Mouse (Mus musculus) granulocyte monocyte progenitor cell, adult 5-6 weeks (primary cell): Measurements from ENCODE around the gene Npy4r. TPM values are rescaled to one million over a fixed set of nuclear protein-coding genes. Genes with fewer than 3 reads are reported as not detected.

Experiments used
- ATAC-seq: replicated peaks from 2 replicates; pipeline ENCODE4 v1.8.0; 2016; ENCODE audit warnings: mild to moderate bottlenecking, moderate TSS enrichment, inconsistent platforms; ENCODE audit not compliant: poor library complexity, severe bottlenecking
- total RNA-seq, 2 experiments: library from RNA; stranded (forward) in 1 of 2; stranded (reverse) in 1 of 2; fragments of 200-712, 200-1000 nt in 1 of 2; fragments of >200 nt in 1 of 2; fragmentation: Nextera tagmentation in 1 of 2; gene quantifications; 2 replicates each; pipeline ENCODE4 v1.2.3; 2014 to 2017

Npy4r gene
- not detected in 2 replicates for total RNA-seq (2014; fragmentation: Nextera tagmentation)
- total RNA-seq (2017): not detected in 2 replicates

- peak; percentile 70 for ATAC-seq
Observed at GRCm38 (mm10) chr14:34152342-34152741, at the start of gene Npy4r. Gene Npy4r (minus strand): TSS chr14:34152489.

- ATAC-seq: peak; percentile 83
Observed at GRCm38 (mm10) chr14:34201231-34202035, 49.1 kb upstream of the Npy4r start, which contains the start of gene Gprin2. Gene Gprin2 (minus strand): TSS chr14:34201653.

GRCm38 (mm10) chr14:34200738-34201230 is 48.5 kb upstream of the Npy4r start:
- ATAC-seq: peak; percentile 40

- ATAC-seq: no peak
Observed at GRCm38 (mm10) chr14:34196706-34197105, 44.4 kb upstream of the Npy4r start.

- no peak for ATAC-seq
Observed at GRCm38 (mm10) chr14:34195466-34195865, 43.2 kb upstream of the Npy4r start.

GRCm38 (mm10) chr14:34193879-34194278 is 41.6 kb upstream of the Npy4r start:
- no peak for ATAC-seq

GRCm38 (mm10) chr14:34190361-34190760 is 38.1 kb upstream of the Npy4r start:
- ATAC-seq: no peak; the same call in 1 of the 2 replicates

GRCm38 (mm10) chr14:34188629-34189028 is 36.3 kb upstream of the Npy4r start:
- peak; percentile 94 for ATAC-seq

- no peak for ATAC-seq
Observed at GRCm38 (mm10) chr14:34183101-34183500, 30.8 kb upstream of the Npy4r start.

- ATAC-seq: no peak
Observed at GRCm38 (mm10) chr14:34179351-34179750, 27.1 kb upstream of the Npy4r start.

- no peak for ATAC-seq
Observed at GRCm38 (mm10) chr14:34171107-34171506, 18.8 kb upstream of the Npy4r start.

- no peak for ATAC-seq
Observed at GRCm38 (mm10) chr14:34155752-34156151, 3.5 kb upstream of the Npy4r start.

GRCm38 (mm10) chr14:34154601-34155337 is 2.5 kb upstream of the Npy4r start:
- peak; percentile 62; the same call in 1 of the 2 replicates for ATAC-seq

- no peak; the same call in 1 of the 2 replicates for ATAC-seq
Observed at GRCm38 (mm10) chr14:34142915-34143314, 9.4 kb downstream of the Npy4r start.

- ATAC-seq: no peak
Observed at GRCm38 (mm10) chr14:34142316-34142715, 10.0 kb downstream of the Npy4r start.

GRCm38 (mm10) chr14:34139671-34140664 is 12.3 kb downstream of the Npy4r start:
- ATAC-seq: no peak

GRCm38 (mm10) chr14:34135391-34135790 is 16.9 kb downstream of the Npy4r start:
- ATAC-seq: no peak

- no peak for ATAC-seq
Observed at GRCm38 (mm10) chr14:34131216-34131615, 21.1 kb downstream of the Npy4r start.

- ATAC-seq: no peak
Observed at GRCm38 (mm10) chr14:34121691-34122090, 30.6 kb downstream of the Npy4r start.

- ATAC-seq: no peak
Observed at GRCm38 (mm10) chr14:34120923-34121351, 31.4 kb downstream of the Npy4r start.
